ENCODE assay signal across 19 mouse cellular contexts in the genomic region with DNA sequence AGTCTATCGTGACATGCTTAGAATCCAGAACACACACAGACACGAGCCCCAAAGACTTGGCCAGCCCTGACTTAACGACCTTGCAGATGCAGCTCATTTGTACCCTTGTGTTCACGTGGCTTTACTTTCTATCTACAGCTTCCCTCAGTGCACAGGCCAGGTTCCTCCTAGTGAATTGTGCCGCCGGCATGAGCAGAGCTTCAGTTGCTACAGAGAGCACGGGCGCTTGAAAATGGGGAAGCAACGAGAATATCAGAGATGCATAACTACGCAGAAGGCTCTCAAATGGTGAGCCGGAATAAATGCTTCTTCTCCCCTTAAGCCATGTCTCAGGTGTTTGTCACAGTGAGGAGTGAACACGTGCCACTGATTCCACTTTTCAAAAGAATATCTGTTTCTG.
"Had no signal": no experiment of that assay in that cellular context is flagged by ENCODE, and none has a peak within 500 bp of the region (broad histone marks: within the 10 kb centered on the region; RNA-seq: fewer than 3 reads in every experiment).

No protein-coding gene starts in this region.

- H3K4me1 ChIP-seq: liver, embryonic 15.5 days; lung, embryonic 15.5 days; megakaryocyte, embryonic 14.5 days; midbrain, embryonic 13.5 days; midbrain, embryonic 15.5 days; neural tube, embryonic 12.5 days; stomach, embryonic 15.5 days had no signal

- ATAC-seq: liver, postnatal 0 days; lung, postnatal 0 days; midbrain, embryonic 13.5 days; midbrain, embryonic 15.5 days had no signal

- H3K36me3 ChIP-seq: liver, embryonic 15.5 days; lung, embryonic 15.5 days; midbrain, embryonic 13.5 days; midbrain, embryonic 15.5 days; neural tube, embryonic 12.5 days; stomach, embryonic 15.5 days had no signal

- H3K27ac ChIP-seq: liver, embryonic 15.5 days; lung, embryonic 15.5 days; macrophage; midbrain, embryonic 13.5 days; midbrain, embryonic 15.5 days; neural tube, embryonic 12.5 days; stomach, embryonic 15.5 days; stomach, postnatal 0 days had no signal

- DNase-seq: liver, postnatal 0 days; lung, adult 2 months; lung, postnatal 14 days; lung, postnatal 36 days; right cerebral cortex, postnatal 14 days; thymus, adult 2 months; thymus, postnatal 25 days; thymus, postnatal 4 days had no signal

- H3K9me3 ChIP-seq: liver, embryonic 15.5 days; lung, embryonic 15.5 days; megakaryocyte, embryonic 14.5 days; midbrain, embryonic 13.5 days; midbrain, embryonic 15.5 days; neural tube, embryonic 12.5 days; stomach, embryonic 15.5 days had no signal

- H3K4me2 ChIP-seq: liver, embryonic 15.5 days; lung, embryonic 15.5 days; midbrain, embryonic 11.5 days; midbrain, embryonic 13.5 days; midbrain, embryonic 15.5 days; neural tube, embryonic 12.5 days; stomach, embryonic 15.5 days had no signal

- H3K27me3 ChIP-seq: liver, embryonic 15.5 days; lung, embryonic 15.5 days; megakaryocyte, embryonic 14.5 days; midbrain, embryonic 13.5 days; midbrain, embryonic 15.5 days; neural tube, embryonic 12.5 days; stomach, embryonic 15.5 days had no signal

- H3K9ac ChIP-seq: liver, embryonic 15.5 days; liver, postnatal 0 days; lung, embryonic 15.5 days; midbrain, embryonic 13.5 days; midbrain, embryonic 15.5 days; neural tube, embryonic 12.5 days; stomach, embryonic 15.5 days had no signal

- H3K4me3 ChIP-seq: liver, embryonic 15.5 days; lung, embryonic 15.5 days; megakaryocyte, embryonic 14.5 days; midbrain, embryonic 13.5 days; midbrain, embryonic 15.5 days; neural tube, embryonic 12.5 days; stomach, embryonic 15.5 days had no signal
